Mouse (Mus musculus) megakaryocyte, embryonic 14.5 days (primary cell): ENCODE results near the gene Hexb. TPM values are rescaled to one million over a fixed set of nuclear protein-coding genes. Genes with fewer than 3 reads are reported as not detected.
"Not testable (repeated sequence)": the region's sequence is repeated elsewhere in the genome, so short reads cannot be mapped to it uniquely, and the experiment has no call there.

Source experiments
- H3K27me3 ChIP-seq: replicated peaks from 2 replicates; pipeline ENCODE3; 2012; ENCODE audit warnings: inconsistent platforms
- H3K36me3 ChIP-seq: replicated peaks from 2 replicates; pipeline ENCODE3; 2012; ENCODE audit warnings: low read length, inconsistent platforms, mixed read lengths
- H3K4me1 ChIP-seq: 2 replicates; pipeline ENCODE4 v1.6.1; 2012; ENCODE audit warnings: inconsistent platforms
- H3K4me3 ChIP-seq: replicated peaks from 2 replicates; pipeline ENCODE3; 2012; ENCODE audit warnings: moderate library complexity, mild to moderate bottlenecking, inconsistent platforms
- H3K9me3 ChIP-seq: 2 replicates; pipeline ENCODE4 v1.6.1; 2012; ENCODE audit warnings: inconsistent platforms
- FLI1 ChIP-seq: IDR thresholded peaks from 2 replicates; pipeline ENCODE4 v1.6.1; 2012; ENCODE audit warnings: low read length, inconsistent platforms, mixed read lengths
- GATA1 ChIP-seq: IDR thresholded peaks from 3 replicates; pipeline ENCODE4 v1.6.1; 2012; ENCODE audit warnings: mixed read lengths, low read length, inconsistent platforms, borderline replicate concordance
- polyA plus RNA-seq: library from polyadenylated mRNA; stranded (reverse); fragments of >175 nt; gene quantifications from 2 replicates; pipeline ENCODE4 v1.2.3, GENCODE M21; 2012; ENCODE audit warnings: low replicate concordance; ENCODE audit not compliant: insufficient read depth

Hexb gene
- polyA plus RNA-seq, 1 experiment: 9.3 TPM

GRCm38 (mm10) chr13:97184656-97185055, 13.5 kb downstream of the Hexb start:
- no peak overlapping the region for H3K4me3 ChIP-seq
- H3K27me3 ChIP-seq: no peaks in the 10 kb centered on the region
- H3K4me1 ChIP-seq: peaks cover 22% of the 10 kb centered on the region
- H3K9me3 ChIP-seq: no peaks in the 10 kb centered on the region
- H3K36me3 ChIP-seq: peaks cover 90% of the 10 kb centered on the region
- TF ChIP-seq GATA1: no peak
- no peak for TF ChIP-seq FLI1

DNA sequence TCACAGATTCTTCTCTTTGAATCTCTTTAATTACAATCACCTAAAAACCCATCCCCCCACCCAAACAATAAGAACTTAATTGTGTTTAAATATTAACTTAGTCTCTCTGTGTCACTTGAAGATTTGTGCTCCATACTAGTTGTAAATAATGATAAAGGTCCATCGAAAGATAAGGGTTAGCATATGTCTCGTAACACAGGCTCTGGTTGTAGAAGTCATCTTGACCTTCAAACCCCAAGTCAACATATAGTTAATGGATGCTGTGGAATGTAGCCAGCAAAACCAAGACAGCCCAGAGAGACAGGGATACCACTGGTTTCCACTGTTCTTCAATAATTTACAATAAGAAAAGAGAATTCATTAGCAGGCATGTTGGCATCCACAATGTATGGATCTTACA, 14.0 kb downstream of the Hexb start:
- no peak for TF ChIP-seq FLI1
- TF ChIP-seq GATA1: no peak
- H3K9me3 ChIP-seq: no peaks in the 10 kb centered on the region
- no peaks in the 10 kb centered on the region for H3K27me3 ChIP-seq
- peaks cover 91% of the 10 kb centered on the region for H3K36me3 ChIP-seq
- H3K4me1 ChIP-seq: peaks cover 22% of the 10 kb centered on the region
- H3K4me3 ChIP-seq: no peak overlapping the region

DNA sequence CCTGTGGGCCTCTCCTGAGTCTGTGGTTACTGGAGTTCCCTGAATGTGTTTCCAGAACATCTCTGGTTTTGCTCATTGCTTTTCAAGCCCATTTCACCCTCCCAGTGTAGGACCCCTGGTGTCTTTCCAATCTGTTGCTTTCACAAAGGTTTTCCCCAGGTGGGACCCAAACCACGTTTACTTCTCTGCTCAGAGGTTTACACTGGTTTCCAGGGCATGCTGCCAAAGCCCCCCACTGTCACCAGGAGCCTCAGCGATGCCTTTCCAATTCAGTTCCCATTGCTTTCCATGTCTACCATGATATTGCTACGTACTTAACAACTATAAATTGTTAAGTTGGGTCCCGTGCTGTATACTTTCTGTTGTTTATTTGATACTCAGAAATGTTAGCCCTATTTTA, 15.3 kb downstream of the Hexb start:
- no peaks in the 10 kb centered on the region for H3K9me3 ChIP-seq
- TF ChIP-seq FLI1 (no peak), GATA1 (no peak)
- H3K36me3 ChIP-seq: peaks cover 94% of the 10 kb centered on the region
- H3K4me1 ChIP-seq: peaks cover 20% of the 10 kb centered on the region
- H3K27me3 ChIP-seq: no peaks in the 10 kb centered on the region
- H3K4me3 ChIP-seq: no peak overlapping the region

- H3K27me3 ChIP-seq: no peaks in the 10 kb centered on the region
- H3K36me3 ChIP-seq: peaks cover 96% of the 10 kb centered on the region
- no peaks in the 10 kb centered on the region for H3K4me1 ChIP-seq
- no peak for TF ChIP-seq GATA1
- no peak for TF ChIP-seq FLI1
- H3K9me3 ChIP-seq: no peaks in the 10 kb centered on the region
- no peak overlapping the region for H3K4me3 ChIP-seq
These were observed 17.9 kb downstream of the Hexb start for GRCm38 (mm10) chr13:97180113-97180828.

DNA sequence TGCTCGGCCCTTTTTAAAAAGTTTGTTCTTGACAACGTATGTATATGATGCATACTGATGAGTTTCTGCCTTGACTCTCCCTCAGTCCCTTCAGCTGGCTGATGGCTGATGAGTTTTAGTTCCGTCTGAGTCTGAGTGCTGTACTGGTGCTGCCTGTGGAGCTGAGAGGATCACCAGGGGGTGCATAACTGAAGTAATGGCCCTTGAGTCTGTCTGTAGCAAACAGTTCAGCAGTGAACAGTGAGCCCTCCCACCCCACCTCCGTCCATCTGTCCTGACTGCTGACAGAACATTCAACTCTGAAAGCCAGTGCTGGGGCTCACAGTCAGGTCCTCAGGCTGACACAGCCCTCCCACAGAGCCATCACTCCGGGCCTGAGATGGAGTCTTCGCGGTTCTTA, 19.2 kb downstream of the Hexb start:
- Histone ChIP-seq H3K27me3 (no peaks in the 10 kb centered on the region), H3K4me1 (no peaks in the 10 kb centered on the region), H3K36me3 (peaks cover 98% of the 10 kb centered on the region), H3K4me3 (no peak overlapping the region), H3K9me3 (no peaks in the 10 kb centered on the region)
- TF ChIP-seq FLI1: no peak
- TF ChIP-seq GATA1: no peak

DNA sequence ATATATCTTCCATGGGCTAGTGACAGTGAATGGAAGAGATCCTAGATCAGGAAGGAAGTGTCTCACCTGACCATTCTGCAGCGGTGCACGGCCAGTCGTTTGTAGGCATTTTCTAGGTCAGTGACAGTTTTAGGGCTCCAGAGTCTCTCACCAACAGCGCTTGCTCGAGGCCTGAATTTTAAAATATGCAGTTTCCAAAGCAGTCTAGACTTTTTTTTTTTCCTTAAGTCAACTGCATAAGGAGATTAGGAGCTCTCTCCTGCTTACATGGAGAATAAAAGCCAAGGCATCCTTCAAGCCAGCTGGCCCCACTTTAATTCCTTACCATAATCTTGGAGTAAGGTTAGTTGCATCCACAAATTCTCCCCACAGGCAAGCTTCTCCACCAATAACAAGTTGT, 21.4 kb downstream of the Hexb start:
- H3K9me3 ChIP-seq: no peaks in the 10 kb centered on the region
- no peaks in the 10 kb centered on the region for H3K27me3 ChIP-seq
- H3K4me3 ChIP-seq: no peak overlapping the region
- H3K4me1 ChIP-seq: peaks cover 5% of the 10 kb centered on the region; the same call in 1 of the 2 replicates
- H3K36me3 ChIP-seq: peaks cover 98% of the 10 kb centered on the region
- no peak for TF ChIP-seq FLI1
- TF ChIP-seq GATA1: no peak

GRCm38 (mm10) chr13:97175520-97176264, 22.5 kb downstream of the Hexb start:
- H3K9me3 ChIP-seq: no peaks in the 10 kb centered on the region
- H3K4me1 ChIP-seq: peaks cover 5% of the 10 kb centered on the region; the same call in 1 of the 2 replicates
- TF ChIP-seq GATA1 (no peak), FLI1 (no peak)
- H3K4me3 ChIP-seq: no peak overlapping the region
- H3K27me3 ChIP-seq: no peaks in the 10 kb centered on the region
- H3K36me3 ChIP-seq: peaks cover 95% of the 10 kb centered on the region

GRCm38 (mm10) chr13:97145834-97146233, 52.3 kb downstream of the Hexb start:
- Histone ChIP-seq H3K4me1 (peaks cover under 1% of the 10 kb centered on the region; the same call in 1 of the 2 replicates), H3K4me3 (no peak overlapping the region), H3K9me3 (no peaks in the 10 kb centered on the region), H3K36me3 (peaks cover 77% of the 10 kb centered on the region), H3K27me3 (no peaks in the 10 kb centered on the region)
- TF ChIP-seq FLI1 (no peak), GATA1 (no peak)

DNA sequence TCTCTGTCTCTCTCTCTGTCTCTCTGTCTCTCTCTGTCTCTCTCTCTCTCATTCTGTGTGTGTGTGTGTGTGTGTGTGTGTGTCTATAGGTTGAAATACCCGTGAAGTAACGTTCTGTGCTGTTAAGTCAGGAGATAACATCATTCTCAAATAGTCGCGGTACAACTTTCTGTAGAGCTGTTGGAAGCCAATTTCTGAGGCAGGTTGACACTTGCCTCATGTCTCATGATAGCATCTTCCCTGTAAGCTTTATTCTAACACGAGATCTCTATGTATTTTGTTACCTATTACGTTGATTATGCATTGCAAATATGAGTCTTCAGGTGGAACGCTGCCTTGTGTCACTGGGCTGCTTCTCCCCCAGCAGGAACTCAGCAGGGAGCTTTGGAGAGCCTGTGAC, 55.8 kb downstream of the Hexb start:
- Histone ChIP-seq H3K4me3 (no peak overlapping the region), H3K36me3 (peaks cover 54% of the 10 kb centered on the region), H3K27me3 (no peaks in the 10 kb centered on the region), H3K9me3 (no peaks in the 10 kb centered on the region), H3K4me1 (peaks cover 13% of the 10 kb centered on the region)
- TF ChIP-seq FLI1: no peak

DNA sequence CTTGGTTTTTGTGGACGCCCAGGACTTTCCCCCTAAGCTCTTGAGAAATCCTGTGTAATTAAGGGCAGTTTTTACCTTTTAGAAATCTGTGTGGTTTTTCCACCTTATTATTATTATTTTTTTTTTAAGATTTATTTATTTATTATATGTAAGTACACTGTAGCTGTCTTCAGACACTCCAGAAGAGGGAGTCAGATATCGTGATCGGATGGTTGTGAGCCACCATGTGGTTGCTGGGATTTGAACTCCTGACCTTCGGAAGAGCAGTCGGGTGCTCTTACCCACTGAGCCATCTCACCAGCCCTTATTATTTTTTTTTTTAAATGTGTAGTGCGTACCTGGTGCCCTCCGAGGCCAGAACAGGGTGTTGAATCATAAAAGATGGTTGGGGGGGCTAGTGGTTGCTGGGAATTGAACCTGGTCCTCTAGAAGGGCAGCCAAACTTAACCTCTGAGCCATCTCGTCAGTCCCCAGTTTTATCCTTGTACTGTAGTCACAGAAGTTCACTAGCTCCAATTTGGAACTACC, 59.7 kb downstream of the Hexb start:
- H3K4me1 ChIP-seq: peaks cover 13% of the 10 kb centered on the region
- peak overlapping the region; percentile 96 for H3K4me3 ChIP-seq
- H3K27me3 ChIP-seq, H3K9me3 ChIP-seq: not testable (repeated sequence)
- peaks cover 52% of the 10 kb centered on the region for H3K36me3 ChIP-seq
